Mouse (Mus musculus): Measurements from ENCODE around the gene Hnrnpr. TPM values are rescaled to one million over a fixed set of nuclear protein-coding genes. Genes with fewer than 3 reads are reported as not detected.

Gene Hnrnpr
- polyA plus RNA-seq, 1 experiment from 2014 or later = 121 TPM

DNA sequence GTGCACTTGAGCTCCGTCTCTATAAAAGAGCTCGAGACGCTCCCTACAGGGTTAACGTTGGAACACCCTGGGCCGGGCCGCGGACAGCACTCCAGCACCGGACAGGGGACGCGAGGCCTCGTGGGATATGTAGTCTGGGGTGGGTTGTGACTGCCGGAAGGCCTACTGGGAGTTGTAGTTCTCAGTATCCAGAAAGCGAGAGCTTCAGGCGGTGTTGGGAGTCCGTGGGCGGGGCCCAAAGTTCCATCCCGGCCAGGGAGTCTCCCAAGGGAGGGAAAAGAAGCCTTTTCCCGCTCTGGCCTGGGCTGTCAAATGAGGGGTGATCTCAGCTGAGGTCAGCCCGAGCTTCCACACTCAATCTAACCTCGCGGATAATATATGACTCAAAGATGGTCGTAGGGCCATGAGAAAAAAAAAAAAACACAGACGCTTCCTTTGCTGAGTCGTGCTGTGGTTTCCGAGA, 25.4 kb upstream of the Hnrnpr start:
- WGBS = 0% methylated on average over 25 of the region's 25 CpGs
- no peak for TF ChIP-seq CTCF (IDR thresholded peaks at IDR 0.05; ENCODE audit: low read depth)
- Histone ChIP-seq H3K4me1 (replicated peaks; ENCODE audit: insufficient read depth, low read length) (peaks cover 15% of the 10 kb centered on the region; the same call in 1 of the 2 replicates), H3K4me3 (replicated peaks; ENCODE audit: low read depth, low read length) (peak overlapping the region; percentile 62), H3K27ac (peak overlapping the region; percentile 96), H3K4me2 (ENCODE audit: low read length) (peak overlapping the region; percentile 77), H3K9ac (ENCODE audit: low read depth, low read length) (peak overlapping the region; percentile 63), H3K36me3 (ENCODE audit: insufficient read depth, low read length) (peaks cover 24% of the 10 kb centered on the region), H3K27me3 (ENCODE audit: insufficient read depth, low read length) (no peaks in the 10 kb centered on the region), H3K9me3 (replicated peaks; ENCODE audit: low read length) (no peaks in the 10 kb centered on the region)
- ATAC-seq (replicated peaks; ENCODE audit: low FRiP score, low read depth) (peak; percentile 95), DNase-seq (ENCODE audit: low spot score) (peak; percentile 99)

GRCm38 (mm10) chr4:136285811-136286371, 24.9 kb upstream of the Hnrnpr start:
- H3K4me1 ChIP-seq (replicated peaks; ENCODE audit: insufficient read depth, low read length) = peaks cover 15% of the 10 kb centered on the region; the same call in 1 of the 2 replicates
- H3K4me2 ChIP-seq (ENCODE audit: low read length) = peak overlapping the region; percentile 77
- no peaks in the 10 kb centered on the region for H3K27me3 ChIP-seq (ENCODE audit: insufficient read depth, low read length)
- TF ChIP-seq CTCF (IDR thresholded peaks at IDR 0.05; ENCODE audit: low read depth) = no peak
- peak overlapping the region; percentile 63 for H3K9ac ChIP-seq (ENCODE audit: low read depth, low read length)
- ATAC-seq (replicated peaks; ENCODE audit: low FRiP score, low read depth) = peak; percentile 84
- under 1% methylated on average over 29 of the region's 29 CpGs for WGBS
- H3K9me3 ChIP-seq (replicated peaks; ENCODE audit: low read length) = no peaks in the 10 kb centered on the region
- peak; percentile 99 for DNase-seq (ENCODE audit: low spot score)
- H3K27ac ChIP-seq = peak overlapping the region; percentile 96
- peaks cover 29% of the 10 kb centered on the region for H3K36me3 ChIP-seq (ENCODE audit: insufficient read depth, low read length)
- peak overlapping the region; percentile 62 for H3K4me3 ChIP-seq (replicated peaks; ENCODE audit: low read depth, low read length)

DNA sequence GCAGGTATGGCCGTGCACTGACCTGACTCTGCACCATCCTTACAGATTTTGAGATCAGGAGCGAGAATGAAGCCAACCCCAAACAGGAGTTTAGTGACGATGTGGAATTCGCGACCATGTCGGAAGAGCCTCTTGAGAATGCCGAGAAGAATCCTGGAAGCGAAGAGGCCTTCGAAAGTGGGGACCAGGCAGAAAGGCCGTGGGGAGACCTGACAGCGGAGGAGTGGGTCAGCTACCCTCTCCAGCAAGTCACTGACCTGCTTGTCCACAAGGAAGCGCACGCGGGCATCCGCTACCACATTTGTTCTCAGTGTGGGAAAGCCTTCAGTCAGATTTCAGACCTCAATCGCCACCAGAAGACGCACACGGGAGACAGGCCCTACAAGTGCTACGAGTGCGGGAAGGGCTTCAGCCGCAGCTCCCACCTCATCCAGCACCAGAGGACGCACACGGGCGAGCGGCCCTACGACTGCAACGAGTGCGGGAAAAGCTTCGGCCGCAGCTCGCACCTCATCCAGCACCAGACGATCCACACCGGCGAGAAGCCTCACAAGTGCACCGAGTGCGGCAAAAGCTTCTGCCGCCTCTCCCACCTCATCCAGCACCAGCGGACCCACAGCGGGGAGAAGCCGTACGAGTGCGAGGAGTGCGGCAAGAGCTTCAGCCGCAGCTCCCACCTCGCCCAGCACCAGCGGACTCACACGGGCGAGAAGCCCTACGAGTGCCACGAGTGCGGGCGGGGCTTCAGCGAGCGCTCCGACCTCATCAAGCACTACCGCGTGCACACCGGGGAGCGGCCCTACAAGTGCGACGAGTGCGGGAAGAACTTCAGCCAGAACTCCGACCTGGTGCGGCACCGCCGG, 20.6 kb upstream of the Hnrnpr start:
- Histone ChIP-seq H3K4me3 (replicated peaks; ENCODE audit: low read depth, low read length) (no peak overlapping the region), H3K4me2 (ENCODE audit: low read length) (no peak overlapping the region), H3K36me3 (ENCODE audit: insufficient read depth, low read length) (peaks cover 60% of the 10 kb centered on the region), H3K9me3 (replicated peaks; ENCODE audit: low read length) (no peaks in the 10 kb centered on the region), H3K27ac (no peak overlapping the region), H3K27me3 (ENCODE audit: insufficient read depth, low read length) (no peaks in the 10 kb centered on the region), H3K9ac (ENCODE audit: low read depth, low read length) (no peak overlapping the region), H3K4me1 (replicated peaks; ENCODE audit: insufficient read depth, low read length) (0 out of 2 replicates have a peak, but pooled peaks cover 10% of the 10 kb centered on the region)
- TF ChIP-seq CTCF (IDR thresholded peaks at IDR 0.05; ENCODE audit: low read depth) = no peak
- no peak for ATAC-seq (replicated peaks; ENCODE audit: low FRiP score, low read depth)
- no peak for DNase-seq (ENCODE audit: low spot score)
- 65% methylated on average over 65 of the region's 66 CpGs for WGBS

DNA sequence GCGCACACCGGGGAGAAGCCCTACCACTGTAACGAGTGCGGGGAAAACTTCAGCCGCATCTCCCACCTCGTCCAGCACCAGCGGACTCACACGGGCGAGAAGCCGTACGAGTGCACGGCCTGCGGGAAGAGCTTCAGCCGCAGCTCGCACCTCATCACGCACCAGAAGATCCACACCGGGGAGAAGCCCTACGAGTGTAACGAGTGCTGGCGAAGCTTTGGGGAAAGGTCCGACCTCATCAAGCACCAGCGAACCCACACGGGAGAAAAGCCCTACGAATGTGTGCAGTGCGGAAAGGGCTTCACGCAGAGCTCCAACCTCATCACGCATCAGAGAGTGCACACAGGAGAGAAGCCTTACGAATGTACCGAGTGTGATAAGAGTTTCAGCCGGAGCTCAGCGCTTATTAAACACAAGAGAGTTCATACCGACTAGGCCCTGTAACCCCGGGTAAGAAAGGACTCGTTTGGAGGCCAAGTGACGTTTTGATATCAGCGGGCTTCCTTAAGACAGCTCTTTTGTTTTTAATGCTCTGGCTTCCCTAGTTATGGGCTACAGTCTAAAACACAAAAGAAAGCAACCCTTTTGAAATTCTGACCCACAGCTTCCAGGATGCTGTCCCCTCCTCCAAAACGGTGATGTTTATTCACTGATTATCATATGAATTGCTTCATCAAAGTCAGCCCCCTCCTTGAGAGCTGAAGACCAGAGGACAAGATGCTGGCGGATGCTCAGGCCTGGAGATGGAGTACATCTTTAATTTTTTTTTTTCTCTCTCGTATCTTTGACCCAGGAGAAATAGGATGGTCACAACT, 19.8 kb upstream of the Hnrnpr start:
- Histone ChIP-seq H3K4me1 (replicated peaks; ENCODE audit: insufficient read depth, low read length) (0 out of 2 replicates have a peak, but pooled peaks cover 10% of the 10 kb centered on the region), H3K9ac (ENCODE audit: low read depth, low read length) (no peak overlapping the region), H3K27me3 (ENCODE audit: insufficient read depth, low read length) (no peaks in the 10 kb centered on the region), H3K27ac (no peak overlapping the region), H3K9me3 (replicated peaks; ENCODE audit: low read length) (no peaks in the 10 kb centered on the region), H3K4me2 (ENCODE audit: low read length) (no peak overlapping the region), H3K4me3 (replicated peaks; ENCODE audit: low read depth, low read length) (no peak overlapping the region), H3K36me3 (ENCODE audit: insufficient read depth, low read length) (peaks cover 60% of the 10 kb centered on the region)
- no peak for TF ChIP-seq CTCF (IDR thresholded peaks at IDR 0.05; ENCODE audit: low read depth)
- DNase-seq (ENCODE audit: low spot score) (no peak), ATAC-seq (replicated peaks; ENCODE audit: low FRiP score, low read depth) (no peak)
- 73% methylated on average over 39 of the region's 39 CpGs for WGBS

DNA sequence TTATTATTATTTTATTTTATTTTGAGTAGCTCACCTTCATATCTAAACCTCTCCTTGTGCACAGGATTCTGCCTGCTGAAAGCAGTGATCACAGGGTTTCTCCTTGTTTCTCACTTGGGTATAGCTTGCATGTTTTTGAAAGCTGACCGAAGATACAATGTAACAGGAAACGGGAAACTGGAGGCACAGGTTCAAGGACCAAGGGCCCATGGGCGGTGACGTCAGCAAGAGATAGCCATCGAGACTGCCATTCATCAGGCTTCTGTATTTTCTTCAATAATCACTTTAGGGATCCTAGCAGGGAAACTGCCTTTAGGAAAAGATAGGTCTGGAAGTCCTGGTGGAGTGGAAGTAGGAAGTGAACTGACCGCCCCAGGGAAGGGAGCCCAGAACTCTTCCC, 19.1 kb upstream of the Hnrnpr start:
- no peak overlapping the region for H3K27ac ChIP-seq
- H3K27me3 ChIP-seq (ENCODE audit: insufficient read depth, low read length) = no peaks in the 10 kb centered on the region
- no peak for ATAC-seq (replicated peaks; ENCODE audit: low FRiP score, low read depth)
- peaks cover 60% of the 10 kb centered on the region for H3K36me3 ChIP-seq (ENCODE audit: insufficient read depth, low read length)
- DNase-seq (ENCODE audit: low spot score) = no peak
- H3K9ac ChIP-seq (ENCODE audit: low read depth, low read length) = no peak overlapping the region
- WGBS = 87% methylated on average over 6 of the region's 6 CpGs
- TF ChIP-seq CTCF (IDR thresholded peaks at IDR 0.05; ENCODE audit: low read depth) = no peak
- H3K4me2 ChIP-seq (ENCODE audit: low read length) = no peak overlapping the region
- no peaks in the 10 kb centered on the region for H3K9me3 ChIP-seq (replicated peaks; ENCODE audit: low read length)
- H3K4me3 ChIP-seq (replicated peaks; ENCODE audit: low read depth, low read length) = no peak overlapping the region
- H3K4me1 ChIP-seq (replicated peaks; ENCODE audit: insufficient read depth, low read length) = 0 out of 2 replicates have a peak, but pooled peaks cover 6% of the 10 kb centered on the region

DNA sequence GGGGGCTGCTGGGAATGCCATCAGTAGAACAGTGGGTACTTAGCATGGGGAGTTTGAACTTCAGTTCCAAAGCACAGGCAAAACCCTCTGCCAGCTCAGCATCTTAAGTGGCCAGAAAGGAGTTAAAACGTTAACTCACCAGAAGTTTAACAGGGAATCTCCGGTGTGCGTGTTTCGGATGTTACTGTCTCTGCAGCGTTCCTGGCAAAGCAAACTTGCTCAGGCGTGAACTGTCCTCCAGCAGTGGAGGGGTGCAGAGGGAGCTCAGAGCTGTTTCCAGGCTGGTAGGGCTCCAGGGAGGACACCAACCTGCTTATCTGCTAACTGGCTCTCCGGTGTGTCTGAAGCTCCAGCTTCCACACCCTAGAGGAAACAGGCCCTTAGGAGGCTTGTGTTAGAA, 14.8 kb upstream of the Hnrnpr start:
- 50% methylated on average over 7 of the region's 7 CpGs for WGBS
- Histone ChIP-seq H3K9ac (ENCODE audit: low read depth, low read length) (no peak overlapping the region), H3K27me3 (ENCODE audit: insufficient read depth, low read length) (no peaks in the 10 kb centered on the region), H3K27ac (0 out of 2 replicates have a peak overlapping the region, but pooled peaks have one; percentile 36), H3K36me3 (ENCODE audit: insufficient read depth, low read length) (peaks cover 31% of the 10 kb centered on the region), H3K4me3 (replicated peaks; ENCODE audit: low read depth, low read length) (no peak overlapping the region), H3K9me3 (replicated peaks; ENCODE audit: low read length) (no peaks in the 10 kb centered on the region), H3K4me1 (replicated peaks; ENCODE audit: insufficient read depth, low read length) (no peaks in the 10 kb centered on the region), H3K4me2 (ENCODE audit: low read length) (no peak overlapping the region)
- ATAC-seq (replicated peaks; ENCODE audit: low FRiP score, low read depth) (no peak; the same call in 1 of the 2 replicates), DNase-seq (ENCODE audit: low spot score) (no peak)
- TF ChIP-seq CTCF (IDR thresholded peaks at IDR 0.05; ENCODE audit: low read depth) = no peak
